Mouse (Mus musculus): ENCODE data around the gene Tfrc. TPM values are rescaled to one million over a fixed set of nuclear protein-coding genes. Genes with fewer than 3 reads are reported as not detected.
A peak's percentile ranks its signal among the peaks of the same experiment; 100 is the strongest.

Gene Tfrc
- polyA plus RNA-seq, 1 experiment from 2014 or later: 32.7 TPM

DNA sequence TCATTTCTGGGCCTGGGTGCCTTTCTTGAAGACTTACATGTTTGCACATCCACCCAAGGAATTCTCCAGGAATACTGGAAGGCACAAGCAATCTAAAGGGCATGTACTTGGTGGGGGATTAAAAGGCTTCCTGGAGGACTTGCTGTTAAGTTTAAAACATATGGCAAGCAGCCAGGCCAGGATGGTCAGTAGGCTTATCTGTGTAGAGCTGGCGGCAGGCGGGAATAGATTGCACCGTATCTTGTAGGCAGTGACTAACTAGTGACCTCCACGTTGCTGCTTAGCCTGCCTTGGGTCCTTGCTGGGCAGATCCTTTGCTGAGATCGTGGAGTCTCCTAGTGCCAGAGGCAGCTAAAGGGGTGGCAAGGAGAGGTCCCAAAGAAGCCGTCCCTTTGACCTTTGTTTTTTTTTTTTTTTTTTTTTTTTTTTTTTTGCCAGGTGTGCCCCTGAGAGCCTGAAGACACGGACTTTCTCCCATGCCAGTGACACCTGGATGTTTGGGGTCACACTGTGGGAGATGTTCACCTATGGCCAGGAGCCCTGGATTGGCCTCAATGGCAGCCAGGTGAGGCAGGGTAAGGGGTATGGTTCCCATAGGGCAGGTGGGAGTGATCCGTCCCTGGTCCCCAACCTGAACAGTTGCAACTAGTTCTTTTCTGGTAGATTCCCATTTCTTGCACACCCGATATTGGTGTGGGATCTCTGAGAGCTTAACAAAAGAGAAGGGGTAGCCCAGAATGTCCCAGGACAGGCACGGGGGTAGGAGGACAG lies 61.8 kb downstream of the Tfrc start:
- H3K27ac ChIP-seq (replicated peaks): no peak overlapping the region
- WGBS: 52% methylated on average over 10 of the region's 10 CpGs

GRCm38 (mm10) chr16:32671206-32671887 lies 62.6 kb downstream of the Tfrc start:
- Histone ChIP-seq H3K27ac (replicated peaks) (no peak overlapping the region), H3K9me3 (no peaks in the 10 kb centered on the region), H3K27me3 (replicated peaks) (no peaks in the 10 kb centered on the region), H3K4me3 (no peak overlapping the region), H3K9ac (0 out of 2 replicates have a peak overlapping the region, but pooled peaks have one; percentile 14), H3K4me1 (peaks cover 77% of the 10 kb centered on the region), H3K4me2 (peak overlapping the region; percentile 13; the same call in 1 of the 2 replicates), H3K36me3 (peaks cover 72% of the 10 kb centered on the region)
- 59% methylated on average over 13 of the region's 13 CpGs for WGBS
- ATAC-seq (ENCODE audit: extremely low read depth, insufficient number of reproducible peaks, low FRiP score, low TSS enrichment): no peak

More for the DNA sequence above, 61.8 kb downstream of the Tfrc start:
- Histone ChIP-seq H3K4me3 (no peak overlapping the region), H3K9me3 (no peaks in the 10 kb centered on the region), H3K4me2 (no peak overlapping the region), H3K36me3 (peaks cover 64% of the 10 kb centered on the region), H3K27me3 (replicated peaks) (no peaks in the 10 kb centered on the region), H3K4me1 (peaks cover 85% of the 10 kb centered on the region), H3K9ac (no peak overlapping the region)
- no peak for ATAC-seq (ENCODE audit: extremely low read depth, insufficient number of reproducible peaks, low FRiP score, low TSS enrichment)

DNA sequence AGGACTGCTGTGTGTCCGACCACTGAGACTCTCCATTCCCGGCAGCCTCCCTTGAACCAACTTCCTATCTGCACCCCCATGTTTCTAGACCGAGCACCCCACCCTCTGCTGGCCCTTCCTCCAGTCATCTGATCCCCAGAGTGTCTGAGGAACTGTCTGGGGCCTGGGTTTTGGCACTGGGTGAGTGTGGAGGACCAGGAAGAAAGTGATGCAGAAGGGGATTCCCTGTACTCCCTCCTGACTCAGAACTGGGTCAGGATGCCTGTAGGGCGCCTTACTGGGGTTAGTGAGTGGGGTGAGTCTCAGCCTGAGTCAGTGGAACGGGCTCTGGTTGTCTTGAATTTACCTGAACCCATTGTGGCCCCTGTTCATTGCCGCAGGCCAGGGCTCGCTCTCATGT lies 63.5 kb downstream of the Tfrc start:
- Histone ChIP-seq H3K4me1 (peaks cover 73% of the 10 kb centered on the region), H3K4me3 (no peak overlapping the region), H3K9me3 (no peaks in the 10 kb centered on the region), H3K27me3 (replicated peaks) (no peaks in the 10 kb centered on the region), H3K4me2 (no peak overlapping the region), H3K9ac (0 out of 2 replicates have a peak overlapping the region, but pooled peaks have one; percentile 10), H3K27ac (replicated peaks) (no peak overlapping the region), H3K36me3 (peaks cover 82% of the 10 kb centered on the region)
- no peak for ATAC-seq (ENCODE audit: extremely low read depth, insufficient number of reproducible peaks, low FRiP score, low TSS enrichment)
- 78% methylated on average over 7 of the region's 7 CpGs for WGBS

DNA sequence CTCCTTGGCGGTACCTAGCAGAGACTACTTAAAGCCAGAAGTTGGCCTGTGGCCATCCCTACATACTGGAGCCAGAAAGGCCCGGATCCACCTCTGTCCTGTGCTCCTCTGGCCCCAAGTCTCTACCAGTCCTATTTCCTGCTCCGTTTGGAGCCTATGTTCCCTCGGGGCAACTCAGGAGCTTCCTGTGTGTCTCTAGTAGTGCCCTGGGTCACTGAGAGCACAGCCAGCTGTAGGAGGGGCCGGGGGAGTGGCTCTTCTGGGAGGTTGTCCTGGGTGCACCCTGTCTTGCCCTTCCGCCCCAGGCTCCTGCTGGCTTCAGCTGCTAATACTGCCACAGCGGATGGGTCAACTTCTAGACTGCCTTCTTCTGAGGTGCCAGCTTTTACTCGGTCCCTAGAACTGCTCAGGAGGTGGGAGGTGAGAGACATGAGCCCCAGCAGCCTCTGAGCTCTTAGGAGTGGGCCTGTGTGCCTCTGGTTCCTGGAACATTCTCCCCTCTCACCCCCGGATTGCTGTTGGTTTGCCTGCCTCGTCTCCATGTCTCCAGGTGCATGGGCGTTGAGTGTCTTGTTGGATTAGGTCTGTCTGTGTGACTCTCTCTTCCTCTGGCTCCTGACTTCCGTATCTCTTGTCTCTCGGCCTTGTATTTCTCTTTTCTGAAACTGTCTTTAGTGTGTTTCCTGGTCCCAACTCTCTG lies 64.3 kb downstream of the Tfrc start:
- peaks cover 86% of the 10 kb centered on the region for H3K36me3 ChIP-seq
- no peak overlapping the region for H3K27ac ChIP-seq (replicated peaks)
- H3K9me3 ChIP-seq: no peaks in the 10 kb centered on the region
- no peak overlapping the region for H3K4me3 ChIP-seq
- peak overlapping the region; percentile 50; the same call in 1 of the 2 replicates for H3K9ac ChIP-seq
- peaks cover 66% of the 10 kb centered on the region for H3K4me1 ChIP-seq
- H3K4me2 ChIP-seq: peak overlapping the region; percentile 18; the same call in 1 of the 2 replicates
- no peaks in the 10 kb centered on the region for H3K27me3 ChIP-seq (replicated peaks)
- no peak for ATAC-seq (ENCODE audit: extremely low read depth, insufficient number of reproducible peaks, low FRiP score, low TSS enrichment)
- 68% methylated on average over 13 of the region's 13 CpGs for WGBS

- H3K27ac ChIP-seq (replicated peaks): no peak overlapping the region
Observed at GRCm38 (mm10) chr16:32674121-32674740, 65.5 kb downstream of the Tfrc start.

GRCm38 (mm10) chr16:32677040-32677700 lies 68.5 kb downstream of the Tfrc start:
- ATAC-seq (ENCODE audit: extremely low read depth, insufficient number of reproducible peaks, low FRiP score, low TSS enrichment): no peak
- no peaks in the 10 kb centered on the region for H3K9me3 ChIP-seq
- H3K4me3 ChIP-seq: no peak overlapping the region
- H3K4me2 ChIP-seq: no peak overlapping the region
- peak overlapping the region; percentile 5; the same call in 1 of the 2 replicates for H3K27ac ChIP-seq (replicated peaks)
- no peaks in the 10 kb centered on the region for H3K27me3 ChIP-seq (replicated peaks)
- peaks cover 25% of the 10 kb centered on the region for H3K4me1 ChIP-seq
- H3K36me3 ChIP-seq: peaks cover 91% of the 10 kb centered on the region
- H3K9ac ChIP-seq: peak overlapping the region; percentile 6; the same call in 1 of the 2 replicates
- WGBS: 65% methylated on average over 7 of the region's 10 CpGs

More at GRCm38 (mm10) chr16:32674121-32674740, 65.5 kb downstream of the Tfrc start:
- no peak for ATAC-seq (ENCODE audit: extremely low read depth, insufficient number of reproducible peaks, low FRiP score, low TSS enrichment)
- no peak overlapping the region for H3K4me3 ChIP-seq
- H3K9ac ChIP-seq: no peak overlapping the region
- H3K36me3 ChIP-seq: peaks cover 95% of the 10 kb centered on the region
- H3K9me3 ChIP-seq: no peaks in the 10 kb centered on the region
- H3K4me1 ChIP-seq: peaks cover 54% of the 10 kb centered on the region
- H3K27me3 ChIP-seq (replicated peaks): no peaks in the 10 kb centered on the region
- WGBS: 85% methylated on average over 17 of the region's 17 CpGs
- H3K4me2 ChIP-seq: no peak overlapping the region

DNA sequence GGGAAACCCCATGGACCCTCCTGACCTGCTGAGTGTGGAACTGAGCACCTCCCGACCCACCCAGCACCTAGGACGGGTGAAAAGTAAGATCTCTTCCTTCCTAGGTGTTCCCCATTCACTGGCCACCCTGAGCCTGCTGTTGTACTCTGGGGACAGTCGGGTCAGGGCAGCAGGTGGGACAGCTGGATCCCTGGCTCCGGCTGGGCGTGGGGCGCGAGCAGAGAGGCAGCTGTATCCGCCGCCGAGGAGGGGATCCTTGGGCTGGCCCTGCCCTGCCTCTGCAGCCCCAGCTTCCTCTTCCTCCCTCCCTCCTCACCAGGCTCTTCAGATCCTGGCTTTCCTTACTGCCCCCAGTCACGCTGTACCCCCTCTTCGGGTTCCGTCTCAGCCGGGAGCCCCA lies 69.2 kb downstream of the Tfrc start:
- no peak overlapping the region for H3K4me2 ChIP-seq
- no peak overlapping the region for H3K9ac ChIP-seq
- no peak for ATAC-seq (ENCODE audit: extremely low read depth, insufficient number of reproducible peaks, low FRiP score, low TSS enrichment)
- H3K9me3 ChIP-seq: no peaks in the 10 kb centered on the region
- peaks cover 89% of the 10 kb centered on the region for H3K36me3 ChIP-seq
- 76% methylated on average over 14 of the region's 14 CpGs for WGBS
- H3K27ac ChIP-seq (replicated peaks): no peak overlapping the region
- no peaks in the 10 kb centered on the region for H3K27me3 ChIP-seq (replicated peaks)
- peaks cover 21% of the 10 kb centered on the region for H3K4me1 ChIP-seq
- no peak overlapping the region for H3K4me3 ChIP-seq

DNA sequence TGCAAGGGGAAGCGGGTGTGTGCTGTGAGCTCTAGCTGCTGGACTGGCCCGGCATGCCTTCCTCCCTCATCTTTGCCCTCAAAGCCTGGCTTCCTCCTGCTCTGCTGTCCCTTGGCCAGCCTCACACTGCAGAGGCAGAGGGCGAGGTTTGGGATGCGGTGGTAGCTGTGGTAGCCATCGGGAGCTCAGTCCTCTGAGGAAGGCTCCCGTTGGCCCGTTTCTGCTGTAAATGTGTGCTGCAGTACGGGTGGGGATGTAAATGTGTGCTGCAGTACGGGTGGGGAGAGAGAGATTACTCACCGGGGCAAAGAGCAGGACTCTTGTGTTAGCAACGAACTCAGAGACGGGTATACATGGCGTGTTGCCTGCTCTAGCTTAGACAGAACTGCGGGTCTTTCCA lies 70.1 kb downstream of the Tfrc start:
- Histone ChIP-seq H3K4me1 (peaks cover 14% of the 10 kb centered on the region), H3K9me3 (no peaks in the 10 kb centered on the region), H3K4me3 (no peak overlapping the region), H3K9ac (no peak overlapping the region), H3K4me2 (no peak overlapping the region), H3K27me3 (replicated peaks) (no peaks in the 10 kb centered on the region), H3K27ac (replicated peaks) (no peak overlapping the region), H3K36me3 (peaks cover 83% of the 10 kb centered on the region)
- 82% methylated on average over 14 of the region's 14 CpGs for whole genome bisulfite sequencing
- no peak for ATAC-seq (ENCODE audit: extremely low read depth, insufficient number of reproducible peaks, low FRiP score, low TSS enrichment)

DNA sequence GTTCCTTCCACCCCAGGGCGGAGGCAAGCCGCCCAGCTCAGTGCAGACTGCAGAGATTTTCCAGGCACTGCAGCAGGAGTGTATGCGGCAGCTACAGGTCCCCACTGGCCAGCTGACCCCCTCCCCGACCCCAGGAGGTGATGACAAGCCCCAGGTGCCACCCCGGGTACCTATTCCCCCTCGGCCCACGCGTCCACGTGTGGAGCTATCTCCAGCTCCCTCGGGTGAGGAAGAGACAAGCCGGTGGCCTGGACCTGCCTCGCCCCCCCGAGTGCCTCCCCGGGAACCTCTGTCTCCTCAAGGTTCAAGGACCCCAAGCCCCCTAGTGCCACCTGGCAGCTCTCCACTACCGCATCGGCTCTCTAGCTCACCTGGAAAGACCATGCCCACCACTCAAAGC lies 71.3 kb downstream of the Tfrc start:
- H3K4me1 ChIP-seq: peaks cover 9% of the 10 kb centered on the region; the same call in 1 of the 2 replicates
- no peaks in the 10 kb centered on the region for H3K9me3 ChIP-seq
- no peak for ATAC-seq (ENCODE audit: extremely low read depth, insufficient number of reproducible peaks, low FRiP score, low TSS enrichment)
- no peak overlapping the region for H3K4me3 ChIP-seq
- 83% methylated on average over 16 of the region's 16 CpGs for WGBS
- H3K27me3 ChIP-seq (replicated peaks): no peaks in the 10 kb centered on the region
- H3K4me2 ChIP-seq: no peak overlapping the region
- peaks cover 72% of the 10 kb centered on the region for H3K36me3 ChIP-seq
- no peak overlapping the region for H3K27ac ChIP-seq (replicated peaks)
- H3K9ac ChIP-seq: no peak overlapping the region

DNA sequence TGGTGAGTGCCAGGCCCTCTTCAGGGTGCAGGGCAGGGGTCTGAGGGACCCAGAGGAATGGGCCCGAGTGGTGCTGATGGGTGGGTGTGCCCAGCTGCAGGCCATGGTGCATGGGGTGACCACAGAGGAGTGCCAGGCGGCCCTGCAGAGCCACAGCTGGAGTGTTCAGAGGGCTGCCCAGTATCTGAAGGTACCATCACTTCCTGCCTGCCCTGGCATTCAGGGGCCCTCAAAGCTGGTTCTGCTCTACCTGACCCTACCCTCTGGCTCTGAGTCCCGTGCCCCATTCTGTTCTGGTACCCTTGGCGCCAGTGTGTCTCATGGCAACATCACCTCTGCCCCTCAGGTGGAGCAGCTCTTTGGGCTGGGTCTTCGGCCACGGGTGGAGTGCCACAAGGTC lies 72.1 kb downstream of the Tfrc start:
- no peak for ATAC-seq (ENCODE audit: extremely low read depth, insufficient number of reproducible peaks, low FRiP score, low TSS enrichment)

More for the DNA sequence above, 72.1 kb downstream of the Tfrc start:
- Histone ChIP-seq H3K36me3 (peaks cover 63% of the 10 kb centered on the region), H3K9me3 (no peaks in the 10 kb centered on the region), H3K9ac (no peak overlapping the region), H3K4me3 (no peak overlapping the region), H3K27me3 (replicated peaks) (no peaks in the 10 kb centered on the region), H3K4me2 (no peak overlapping the region), H3K27ac (replicated peaks) (no peak overlapping the region), H3K4me1 (peaks cover 9% of the 10 kb centered on the region; the same call in 1 of the 2 replicates)
- 91% methylated on average over 6 of the region's 6 CpGs for whole genome bisulfite sequencing

Data from heart, embryonic 13.5 days (tissue).